Mouse (Mus musculus) monocyte, adult 5-6 weeks (primary cell): ENCODE measurements around the gene Gm17783. TPM values are rescaled to one million over a fixed set of nuclear protein-coding genes. Genes with fewer than 3 reads are reported as not detected.
"Not testable (repeated sequence)": the region's sequence is repeated elsewhere in the genome, so short reads cannot be mapped to it uniquely, and the experiment has no call there.

Source experiments
- ATAC-seq: fragments of 153-309, 156-312 bp; replicated peaks from 2 replicates; pipeline ENCODE4 v1.8.0; 2017; ENCODE audit warnings: mild to moderate bottlenecking; ENCODE audit not compliant: low TSS enrichment, insufficient number of reproducible peaks, severe bottlenecking, poor library complexity, low FRiP score
- total RNA-seq: library from RNA; stranded (forward); fragments of 200-1000, 200-491, 200-594 nt; gene quantifications from 3 replicates; pipeline ENCODE4 v1.2.3, GENCODE M21; 2017

Gm17783 gene
- total RNA-seq: not detected in 3 replicates

- ATAC-seq: no peak
Measured at GRCm38 (mm10) chr16:45531950-45532349, at the start of gene Gm17783. TSS of gene Gm17783 (minus strand) at chr16:45532050.

GRCm38 (mm10) chr16:45579883-45580282, 48.0 kb upstream of the Gm17783 start:
- no peak for ATAC-seq

GRCm38 (mm10) chr16:45572307-45572706, 40.5 kb upstream of the Gm17783 start:
- no peak for ATAC-seq

GRCm38 (mm10) chr16:45561747-45562146, 29.9 kb upstream of the Gm17783 start:
- ATAC-seq: no peak

GRCm38 (mm10) chr16:45551579-45551978, 19.7 kb upstream of the Gm17783 start:
- no peak for ATAC-seq

GRCm38 (mm10) chr16:45547982-45548381, 16.1 kb upstream of the Gm17783 start:
- ATAC-seq: no peak

GRCm38 (mm10) chr16:45544341-45544740, 12.5 kb upstream of the Gm17783 start:
- no peak for ATAC-seq

- ATAC-seq: no peak
Measured at GRCm38 (mm10) chr16:45542108-45542507, 10.3 kb upstream of the Gm17783 start.

- not testable (repeated sequence) for ATAC-seq
Measured at GRCm38 (mm10) chr16:45538342-45538741, 6.5 kb upstream of the Gm17783 start.

GRCm38 (mm10) chr16:45535009-45535408, 3.2 kb upstream of the Gm17783 start, which contains the start of gene Slc9c1:
TSS of gene Slc9c1 (plus strand) at chr16:45535309.
- ATAC-seq: no peak

GRCm38 (mm10) chr16:45525551-45525950, 6.3 kb downstream of the Gm17783 start:
- ATAC-seq: no peak

- no peak for ATAC-seq
Measured at GRCm38 (mm10) chr16:45495326-45495725, 36.5 kb downstream of the Gm17783 start.

- no peak for ATAC-seq
Measured at GRCm38 (mm10) chr16:45492927-45493326, 38.9 kb downstream of the Gm17783 start, which contains the start of gene Gm609. TSS of gene Gm609 (minus strand) at chr16:45492969.

- no peak for ATAC-seq
Measured at GRCm38 (mm10) chr16:45476991-45477390, 54.9 kb downstream of the Gm17783 start.

- ATAC-seq: not testable (repeated sequence)
Measured at GRCm38 (mm10) chr16:45471836-45472235, 60.0 kb downstream of the Gm17783 start.

Other genes starting within 250 kb of the Gm17783 start
- gene Cd200, start 123.0 kb downstream of the Gm17783 start, total RNA-seq: 0.86 to 7.4 TPM (median 2.3 TPM) in 3 replicates
- not detected in 3 replicates for gene Gm609, start 39.1 kb downstream of the Gm17783 start, total RNA-seq
- gene Slc9c1, start 3.3 kb upstream of the Gm17783 start, total RNA-seq: not detected in 3 replicates
- gene Gcsam, start 78.3 kb upstream of the Gm17783 start, total RNA-seq: 0.58 TPM in 1 of 3 replicates, not detected in the others
- not detected in 3 replicates for gene BC016579, start 122.0 kb upstream of the Gm17783 start, total RNA-seq
- gene Tmprss7, start 161.6 kb upstream of the Gm17783 start, total RNA-seq: not detected in 3 replicates
- gene Tagln3, start 192.6 kb upstream of the Gm17783 start, total RNA-seq: not detected in 3 replicates
- 19.0 to 34.7 TPM (median 24.2 TPM) in 3 replicates for gene Abhd10, start 210.9 kb upstream of the Gm17783 start, total RNA-seq